Mouse (Mus musculus): Measurements from ENCODE around the gene Nhlrc4. TPM values are rescaled to one million over a fixed set of nuclear protein-coding genes. Genes with fewer than 3 reads are reported as not detected.

Gene Nhlrc4
- 0.13 TPM in 1 of 2 replicates, not detected in the other for polyA plus RNA-seq (2014; fragmentation: Nextera tagmentation; extraction: Ambion mirVana)

- DNase-seq (ENCODE audit: low spot score) (no peak), ATAC-seq (ENCODE audit: low FRiP score) (no peak)
- WGBS, result 66% methylated on average over 6 of the region's 6 CpGs
- H3K4me3 ChIP-seq (replicated peaks; ENCODE audit: low read length), result no peak within 1 kb of the TSS
- H3K36me3 ChIP-seq (replicated peaks; ENCODE audit: control insufficient read depth, insufficient read depth), result no peaks in the 10 kb centered on the region
- no peak within 1 kb of the TSS for H3K9ac ChIP-seq
- H3K27ac ChIP-seq, result no peak within 1 kb of the TSS
- no peak within 1 kb of the TSS for H3K4me2 ChIP-seq (replicated peaks)
- peaks cover 17% of the 10 kb centered on the region for H3K4me1 ChIP-seq (replicated peaks; ENCODE audit: control insufficient read depth, insufficient read depth, low read length)
- no peaks in the 10 kb centered on the region for H3K9me3 ChIP-seq (ENCODE audit: control insufficient read depth, low read length)
- H3K27me3 ChIP-seq (ENCODE audit: control insufficient read depth, insufficient read depth, low read length), result 0 out of 2 replicates have a peak, but pooled peaks cover under 1% of the 10 kb centered on the region
These were observed at the start of gene Nhlrc4, which contains the start of gene Pigq for GRCm38 (mm10) chr17:25944366-25945163. Gene Nhlrc4 (minus strand): TSS chr17:25944961. Gene Pigq (minus strand): TSS chr17:25944936.

GRCm38 (mm10) chr17:25993489-25993888 lies 48.7 kb upstream of the Nhlrc4 start:
- Histone ChIP-seq H3K9ac (no peak overlapping the region), H3K4me3 (replicated peaks; ENCODE audit: low read length) (no peak overlapping the region), H3K4me1 (replicated peaks; ENCODE audit: control insufficient read depth, insufficient read depth, low read length) (no peaks in the 10 kb centered on the region), H3K27me3 (ENCODE audit: control insufficient read depth, insufficient read depth, low read length) (no peaks in the 10 kb centered on the region), H3K4me2 (replicated peaks) (no peak overlapping the region), H3K36me3 (replicated peaks; ENCODE audit: control insufficient read depth, insufficient read depth) (peaks cover 90% of the 10 kb centered on the region), H3K27ac (no peak overlapping the region), H3K9me3 (ENCODE audit: control insufficient read depth, low read length) (no peaks in the 10 kb centered on the region)
- DNase-seq (ENCODE audit: low spot score), result no peak
- WGBS, result 93% methylated on average over 3 of the region's 3 CpGs
- no peak for ATAC-seq (ENCODE audit: low FRiP score)

- Histone ChIP-seq H3K4me3 (replicated peaks; ENCODE audit: low read length) (no peak overlapping the region), H3K4me2 (replicated peaks) (no peak overlapping the region), H3K9ac (no peak overlapping the region), H3K36me3 (replicated peaks; ENCODE audit: control insufficient read depth, insufficient read depth) (peaks cover 78% of the 10 kb centered on the region), H3K27me3 (ENCODE audit: control insufficient read depth, insufficient read depth, low read length) (no peaks in the 10 kb centered on the region), H3K9me3 (ENCODE audit: control insufficient read depth, low read length) (no peaks in the 10 kb centered on the region), H3K4me1 (replicated peaks; ENCODE audit: control insufficient read depth, insufficient read depth, low read length) (no peaks in the 10 kb centered on the region), H3K27ac (no peak overlapping the region)
- ATAC-seq (ENCODE audit: low FRiP score) (no peak), DNase-seq (ENCODE audit: low spot score) (no peak)
- 98% methylated on average over 4 of the region's 4 CpGs for whole genome bisulfite sequencing
These were observed 47.5 kb upstream of the Nhlrc4 start for GRCm38 (mm10) chr17:25992274-25992673.

- DNase-seq (ENCODE audit: low spot score) (no peak), ATAC-seq (ENCODE audit: low FRiP score) (no peak)
- no peaks in the 10 kb centered on the region for H3K27me3 ChIP-seq (ENCODE audit: control insufficient read depth, insufficient read depth, low read length)
- H3K9ac ChIP-seq, result no peak overlapping the region
- H3K4me2 ChIP-seq (replicated peaks), result no peak overlapping the region
- no peak overlapping the region for H3K27ac ChIP-seq
- no peaks in the 10 kb centered on the region for H3K4me1 ChIP-seq (replicated peaks; ENCODE audit: control insufficient read depth, insufficient read depth, low read length)
- H3K9me3 ChIP-seq (ENCODE audit: control insufficient read depth, low read length), result no peaks in the 10 kb centered on the region
- H3K36me3 ChIP-seq (replicated peaks; ENCODE audit: control insufficient read depth, insufficient read depth), result peaks cover 65% of the 10 kb centered on the region
- 94% methylated on average over 5 of the region's 5 CpGs for WGBS
- H3K4me3 ChIP-seq (replicated peaks; ENCODE audit: low read length), result no peak overlapping the region
These were observed 45.6 kb upstream of the Nhlrc4 start for GRCm38 (mm10) chr17:25990331-25990730.

- peak within 1 kb of the TSS; percentile 86 for H3K4me2 ChIP-seq (replicated peaks)
- H3K9me3 ChIP-seq (ENCODE audit: control insufficient read depth, low read length), result no peaks in the 10 kb centered on the region
- H3K27ac ChIP-seq, result peak within 1 kb of the TSS; percentile 89
- peak within 1 kb of the TSS; percentile 91 for H3K9ac ChIP-seq
- peaks cover 20% of the 10 kb centered on the region for H3K4me1 ChIP-seq (replicated peaks; ENCODE audit: control insufficient read depth, insufficient read depth, low read length)
- peak; percentile 97 for DNase-seq (ENCODE audit: low spot score)
- under 1% methylated on average over 91 of the region's 91 CpGs for WGBS
- H3K4me3 ChIP-seq (replicated peaks; ENCODE audit: low read length), result peak within 1 kb of the TSS; percentile 90
- ATAC-seq (ENCODE audit: low FRiP score), result peak; percentile 98
- H3K36me3 ChIP-seq (replicated peaks; ENCODE audit: control insufficient read depth, insufficient read depth), result peaks cover 22% of the 10 kb centered on the region
- H3K27me3 ChIP-seq (ENCODE audit: control insufficient read depth, insufficient read depth, low read length), result no peaks in the 10 kb centered on the region
These were observed 40.8 kb upstream of the Nhlrc4 start, which contains the start of gene Capn15 for GRCm38 (mm10) chr17:25985306-25986294. Gene Capn15 (minus strand): TSS chr17:25985796.

- Histone ChIP-seq H3K9ac (peak overlapping the region; percentile 91), H3K27me3 (ENCODE audit: control insufficient read depth, insufficient read depth, low read length) (no peaks in the 10 kb centered on the region), H3K4me1 (replicated peaks; ENCODE audit: control insufficient read depth, insufficient read depth, low read length) (peaks cover 20% of the 10 kb centered on the region), H3K4me3 (replicated peaks; ENCODE audit: low read length) (peak overlapping the region; percentile 90), H3K36me3 (replicated peaks; ENCODE audit: control insufficient read depth, insufficient read depth) (peaks cover 13% of the 10 kb centered on the region), H3K27ac (peak overlapping the region; percentile 89), H3K4me2 (replicated peaks) (peak overlapping the region; percentile 86), H3K9me3 (ENCODE audit: control insufficient read depth, low read length) (no peaks in the 10 kb centered on the region)
- DNase-seq (ENCODE audit: low spot score) (no peak), ATAC-seq (ENCODE audit: low FRiP score) (no peak; the same call in 1 of the 2 replicates)
- WGBS, result 11% methylated on average over 17 of the region's 17 CpGs
These were observed 40.0 kb upstream of the Nhlrc4 start for GRCm38 (mm10) chr17:25984556-25985305.

GRCm38 (mm10) chr17:25984066-25984465 lies 39.3 kb upstream of the Nhlrc4 start:
- Histone ChIP-seq H3K4me1 (replicated peaks; ENCODE audit: control insufficient read depth, insufficient read depth, low read length) (peaks cover 20% of the 10 kb centered on the region), H3K9ac (peak overlapping the region; percentile 91)

GRCm38 (mm10) chr17:25982913-25983312 lies 38.2 kb upstream of the Nhlrc4 start:
- Histone ChIP-seq H3K9ac (no peak overlapping the region), H3K36me3 (replicated peaks; ENCODE audit: control insufficient read depth, insufficient read depth) (no peaks in the 10 kb centered on the region), H3K27me3 (ENCODE audit: control insufficient read depth, insufficient read depth, low read length) (no peaks in the 10 kb centered on the region), H3K4me2 (replicated peaks) (no peak overlapping the region; the same call in 1 of the 2 replicates), H3K9me3 (ENCODE audit: control insufficient read depth, low read length) (no peaks in the 10 kb centered on the region), H3K27ac (no peak overlapping the region), H3K4me1 (replicated peaks; ENCODE audit: control insufficient read depth, insufficient read depth, low read length) (peaks cover 20% of the 10 kb centered on the region), H3K4me3 (replicated peaks; ENCODE audit: low read length) (no peak overlapping the region)
- no peak for DNase-seq (ENCODE audit: low spot score)
- no peak for ATAC-seq (ENCODE audit: low FRiP score)
- 93% methylated on average over 3 of the region's 3 CpGs for WGBS

More at GRCm38 (mm10) chr17:25984066-25984465, 39.3 kb upstream of the Nhlrc4 start:
- no peak overlapping the region for H3K27ac ChIP-seq
- H3K36me3 ChIP-seq (replicated peaks; ENCODE audit: control insufficient read depth, insufficient read depth), result peaks cover 6% of the 10 kb centered on the region; the same call in 1 of the 2 replicates
- H3K27me3 ChIP-seq (ENCODE audit: control insufficient read depth, insufficient read depth, low read length), result no peaks in the 10 kb centered on the region
- ATAC-seq (ENCODE audit: low FRiP score) (no peak), DNase-seq (ENCODE audit: low spot score) (no peak)
- WGBS, result 100% methylated on average over 1 of the region's 1 CpGs
- peak overlapping the region; percentile 86 for H3K4me2 ChIP-seq (replicated peaks)
- peak overlapping the region; percentile 90 for H3K4me3 ChIP-seq (replicated peaks; ENCODE audit: low read length)
- H3K9me3 ChIP-seq (ENCODE audit: control insufficient read depth, low read length), result no peaks in the 10 kb centered on the region
